Mouse (Mus musculus): ENCODE data around the gene Kcnb1. TPM values are rescaled to one million over a fixed set of nuclear protein-coding genes. Genes with fewer than 3 reads are reported as not detected.

Kcnb1 gene
- total and polyA plus RNA-seq, 3 experiments = 9.4 to 21.7 (median 14.8) TPM

DNA sequence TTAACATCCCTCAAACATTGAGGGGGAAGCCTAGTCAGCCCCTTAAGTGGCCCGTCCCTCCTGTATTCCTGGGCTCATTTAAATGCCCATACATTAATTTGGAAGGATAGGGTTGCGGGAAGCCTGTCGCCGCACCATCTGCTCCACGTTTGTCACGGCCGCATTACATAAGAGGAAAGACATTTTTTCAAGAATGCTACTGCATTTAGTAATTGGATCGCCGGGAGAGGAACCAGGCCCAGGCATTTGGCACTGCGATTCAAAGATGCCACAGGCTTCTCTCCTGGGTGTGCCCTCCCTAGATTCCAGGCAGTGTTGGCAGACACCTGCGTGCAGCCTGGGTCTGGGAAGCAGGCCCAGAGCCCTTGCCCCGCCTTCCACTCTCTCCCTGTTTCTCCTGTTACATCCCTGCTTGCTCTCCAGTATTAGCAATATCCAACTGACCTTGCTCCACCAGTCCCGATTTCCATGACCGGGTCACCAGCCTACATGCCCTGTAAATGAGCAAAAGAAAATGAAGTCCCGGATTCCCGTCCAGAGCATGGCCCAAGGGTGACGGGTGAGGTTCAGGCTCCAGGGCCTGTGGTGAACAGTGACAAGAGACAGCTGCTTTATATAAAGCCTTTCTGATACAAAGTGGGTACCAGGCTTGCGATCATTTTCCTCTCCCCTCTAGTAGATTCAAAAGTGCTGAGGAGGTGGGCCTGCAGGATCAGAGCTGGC, 110.3 kb downstream of the Kcnb1 start:
- DNase-seq = no peak

DNA sequence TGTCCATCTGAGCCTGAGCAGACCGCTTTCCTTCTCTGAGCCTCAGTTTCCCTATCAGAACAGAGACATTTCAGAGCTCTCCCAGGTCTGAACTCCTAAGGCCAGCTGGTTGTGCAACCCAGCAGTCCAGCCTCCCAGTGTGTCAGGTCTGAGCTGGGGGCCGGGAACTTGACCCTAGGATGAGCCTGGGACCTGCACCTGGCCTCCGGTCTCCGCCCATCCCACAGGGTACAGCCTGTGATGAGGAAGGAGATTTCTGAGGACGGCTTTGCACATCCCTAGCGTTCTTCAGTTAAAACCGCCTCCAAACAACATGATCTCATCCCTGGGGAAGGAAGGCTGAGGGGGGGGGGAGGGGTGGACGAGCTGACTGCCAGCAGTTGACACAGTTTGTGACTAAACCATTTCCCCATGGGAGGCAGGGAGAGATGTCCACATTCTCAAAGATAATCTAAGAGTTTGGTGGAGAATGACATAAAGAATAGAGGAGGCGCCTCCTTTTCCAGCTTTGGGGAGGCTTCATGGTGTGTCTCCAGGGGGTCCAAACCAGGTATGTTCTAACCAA, 110.9 kb downstream of the Kcnb1 start:
- no peak for DNase-seq

GRCm38 (mm10) chr2:167078486-167078885, 111.5 kb downstream of the Kcnb1 start:
- no peak for DNase-seq

DNA sequence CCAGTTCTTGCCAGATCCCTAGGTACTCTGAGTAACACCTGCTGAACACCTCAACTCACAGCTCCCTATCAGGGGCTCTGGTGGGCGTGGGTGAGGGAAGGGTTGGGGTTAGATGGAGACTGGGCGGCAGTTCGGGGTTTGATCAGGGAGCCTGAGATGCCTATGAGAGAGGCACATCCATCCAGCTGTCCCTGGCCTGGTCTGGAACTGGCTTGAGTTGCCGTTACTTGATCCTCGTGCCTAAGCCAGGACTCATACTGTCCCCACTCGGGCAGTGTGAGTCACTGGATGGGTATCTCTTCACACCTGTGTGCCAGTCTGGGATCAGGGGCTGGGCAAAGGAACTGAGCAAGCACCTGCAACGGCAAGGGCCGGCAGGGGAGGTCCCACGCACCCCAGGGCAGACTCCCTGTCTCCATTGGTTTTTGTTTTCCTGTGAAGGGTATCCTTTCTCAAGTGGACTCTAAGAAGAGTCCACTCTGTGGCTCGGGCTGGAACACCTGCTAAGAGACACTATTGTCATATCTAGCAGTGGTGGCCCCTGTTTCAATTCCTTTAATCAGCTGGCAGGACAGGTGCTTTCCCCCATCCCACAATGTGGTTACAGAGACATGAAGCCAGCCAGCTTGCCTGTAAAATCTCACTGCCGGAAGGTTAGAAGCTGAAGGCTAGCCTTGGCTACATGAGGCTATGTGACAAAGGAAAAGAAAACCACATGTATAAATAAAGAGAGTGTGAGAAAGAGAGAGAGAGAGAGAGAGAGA, 112.6 kb downstream of the Kcnb1 start:
- no peak for DNase-seq

- DNase-seq = no peak
These were observed 113.2 kb downstream of the Kcnb1 start for GRCm38 (mm10) chr2:167076759-167077158.

- no peak for DNase-seq
These were observed 113.6 kb downstream of the Kcnb1 start for GRCm38 (mm10) chr2:167076352-167076751.

DNA sequence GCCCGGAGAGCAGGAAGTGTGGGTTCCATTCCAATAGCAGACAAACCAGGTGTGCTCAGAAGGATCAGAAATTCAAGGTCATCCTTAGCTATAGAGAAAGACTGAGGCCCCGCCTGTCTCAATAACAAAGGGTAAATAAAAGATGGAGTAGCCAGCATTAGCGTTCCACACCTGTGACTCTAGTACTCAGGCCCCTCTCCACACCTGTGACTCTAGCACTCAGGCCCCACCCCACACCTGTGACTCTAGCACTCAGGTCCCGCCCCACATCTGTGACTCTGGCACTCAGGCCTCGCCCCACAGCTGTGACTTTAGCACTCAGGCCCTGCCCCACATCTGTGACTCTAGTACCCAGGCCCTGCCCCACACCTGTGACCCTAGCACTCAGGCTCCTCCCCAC, 115.4 kb downstream of the Kcnb1 start:
- DNase-seq = no peak

DNA sequence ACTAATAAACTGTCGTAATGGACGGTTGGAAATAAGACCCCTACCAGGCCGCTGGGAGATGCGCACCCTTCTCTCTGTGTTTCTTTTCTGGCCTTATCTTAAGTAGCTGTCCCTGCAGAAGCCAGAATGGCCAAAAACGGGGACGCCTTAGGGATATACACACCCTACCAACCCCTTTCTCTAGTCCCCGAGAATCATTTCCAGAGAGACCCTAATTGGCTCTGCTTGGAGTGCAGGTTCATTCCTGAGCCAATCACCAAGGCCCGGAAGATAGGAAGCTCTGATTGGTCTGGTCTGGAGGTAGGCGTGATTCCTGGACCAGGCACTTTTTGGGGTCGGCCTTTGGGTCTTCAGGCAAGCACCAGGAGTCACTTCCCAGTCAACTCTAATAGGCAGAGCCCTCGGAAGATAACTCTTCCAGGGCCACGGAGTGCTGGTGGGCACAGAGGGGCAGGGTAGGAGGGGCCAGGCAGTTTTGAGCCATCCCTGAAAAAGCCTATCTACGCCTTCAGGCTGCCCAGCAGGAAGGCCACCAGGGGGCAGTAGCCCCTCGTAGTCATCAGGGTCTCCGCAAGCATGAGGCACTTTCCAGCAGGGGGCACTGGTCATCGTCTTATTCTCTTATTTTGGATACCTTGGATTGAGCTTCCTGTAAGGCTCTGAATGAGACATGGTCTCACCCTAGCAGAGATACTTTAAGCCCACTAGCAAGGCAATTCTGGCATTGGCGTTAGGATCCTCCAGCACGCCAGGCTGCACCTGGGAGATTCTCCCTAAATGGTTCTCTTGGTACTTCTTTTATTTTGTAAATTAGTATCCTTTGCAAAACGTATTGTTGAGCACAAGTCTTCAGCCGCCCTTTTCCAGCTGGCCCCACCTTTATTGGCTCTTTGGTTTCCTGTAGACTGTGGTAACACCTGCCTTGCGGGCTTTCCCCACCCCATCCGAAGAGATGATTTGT, 118.0 kb downstream of the Kcnb1 start:
- peak; percentile 91 for DNase-seq

DNA sequence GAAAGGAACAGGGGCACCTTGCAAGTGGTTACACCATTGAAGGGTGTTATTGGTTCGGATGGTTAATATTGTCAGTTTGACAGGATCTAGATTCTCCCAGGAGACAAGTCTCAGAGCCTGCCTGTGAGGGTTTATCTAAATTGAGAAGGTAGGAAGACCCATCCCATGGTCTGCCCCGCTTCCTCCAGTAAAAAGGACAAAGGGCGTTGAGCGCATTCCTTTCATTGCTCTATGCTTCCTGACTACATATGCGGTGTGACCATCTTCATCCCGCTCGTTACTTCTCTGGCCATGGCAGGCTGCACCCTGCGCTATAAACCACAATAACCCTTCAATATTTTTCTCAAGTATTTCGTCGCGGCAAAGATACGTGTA, 118.7 kb downstream of the Kcnb1 start:
- no peak for DNase-seq

- DNase-seq = no peak
These were observed 119.6 kb downstream of the Kcnb1 start for GRCm38 (mm10) chr2:167070341-167070740.

GRCm38 (mm10) chr2:167067575-167067974, 122.4 kb downstream of the Kcnb1 start:
- DNase-seq = no peak

- DNase-seq = no peak
These were observed 123.1 kb downstream of the Kcnb1 start for GRCm38 (mm10) chr2:167066528-167067516.

DNA sequence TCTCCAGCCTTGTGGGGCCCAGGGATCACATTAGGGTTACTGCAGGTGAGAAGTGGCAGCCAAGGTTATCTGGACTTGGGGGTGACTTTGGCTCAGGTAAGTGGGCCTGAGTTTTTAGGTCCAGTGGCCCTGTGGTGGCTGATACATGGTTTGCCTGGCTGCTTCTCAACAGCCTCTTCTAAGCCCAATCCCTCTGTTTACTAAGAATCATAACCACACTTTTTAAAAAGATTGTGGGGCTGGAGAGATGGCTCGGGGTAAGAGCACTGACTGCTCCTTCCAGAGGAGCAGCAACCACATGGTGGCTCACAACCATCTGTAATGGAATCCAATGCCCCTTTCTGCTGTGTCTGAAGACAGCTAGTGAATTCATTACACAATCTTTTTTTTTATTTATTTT, 123.9 kb downstream of the Kcnb1 start:
- no peak for DNase-seq

DNA sequence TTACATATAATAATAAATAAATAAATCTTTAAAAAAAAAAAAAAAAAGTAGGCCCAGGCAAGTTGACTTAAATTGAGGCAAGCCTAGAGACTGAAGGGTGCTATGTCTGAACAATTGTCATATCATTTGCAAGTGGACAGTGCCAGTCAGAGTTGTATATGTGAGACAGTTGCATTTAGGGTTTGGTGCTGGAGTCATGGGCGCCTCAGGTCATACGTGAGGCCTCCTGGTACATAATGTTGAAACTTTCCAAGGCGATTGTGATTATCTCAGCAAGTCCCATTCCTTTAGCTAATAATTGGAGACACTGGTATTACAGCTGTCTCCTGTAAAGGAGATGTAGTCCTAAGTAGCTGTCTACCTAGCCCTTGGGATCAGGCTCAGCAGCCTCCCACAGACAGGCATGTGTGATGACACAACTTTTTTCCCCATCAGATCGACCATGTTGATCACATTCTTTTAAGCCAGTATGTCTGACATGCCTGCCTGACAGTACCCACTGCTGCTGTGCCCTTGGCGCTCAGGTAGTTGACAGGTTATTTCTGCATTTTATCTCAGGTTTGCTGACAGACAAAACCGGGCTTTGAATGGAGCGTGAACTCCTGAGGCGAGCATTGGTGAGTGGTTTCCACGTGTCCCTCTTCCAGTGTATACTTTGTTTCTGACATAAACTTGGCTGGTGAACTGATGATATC, 125.2 kb downstream of the Kcnb1 start:
- DNase-seq = no peak

GRCm38 (mm10) chr2:167063906-167064496, 126.0 kb downstream of the Kcnb1 start:
- no peak for DNase-seq

DNA sequence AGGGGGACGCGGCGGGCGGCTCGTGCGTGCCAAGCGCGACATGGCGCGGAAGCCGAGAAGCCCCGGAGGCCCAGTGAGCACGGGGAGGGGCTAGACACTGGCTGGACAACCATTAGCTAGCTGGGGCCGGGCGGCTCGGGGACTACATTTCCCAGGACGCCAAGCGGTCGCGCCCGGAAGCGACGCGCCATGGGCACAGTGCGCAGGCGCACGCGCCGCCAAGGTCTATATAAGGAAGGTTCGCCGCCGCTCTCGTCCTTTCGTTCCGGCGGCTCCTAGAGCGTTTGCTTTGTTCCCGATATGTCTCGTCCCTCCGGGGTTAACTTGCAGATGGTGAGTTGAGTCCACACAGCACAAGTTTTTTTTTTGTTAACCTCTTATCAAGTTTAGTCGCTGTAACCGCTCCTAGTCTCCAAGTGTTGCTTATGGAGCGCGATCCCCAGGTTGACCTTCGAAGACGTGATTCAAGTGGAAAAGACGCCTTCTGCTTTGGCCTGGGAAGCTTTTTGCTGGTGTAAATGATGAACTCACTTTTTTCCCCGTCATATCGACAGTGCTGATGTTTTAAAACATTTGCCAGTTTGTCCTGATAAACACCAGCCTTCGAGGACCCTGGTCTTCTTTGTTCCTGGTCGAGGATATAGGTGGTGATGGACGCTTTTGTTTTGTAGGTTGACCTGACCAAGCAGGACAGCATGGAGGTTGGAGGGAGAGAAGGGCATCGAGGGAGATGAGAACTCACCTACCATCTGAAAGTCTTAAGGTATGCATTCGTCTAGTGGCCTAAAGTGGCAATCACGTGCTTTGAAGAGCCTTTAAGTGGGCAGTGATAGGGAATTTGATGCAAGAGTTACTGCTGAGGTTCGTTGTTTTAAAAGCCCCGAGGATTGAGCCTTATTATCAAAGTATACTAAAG, 126.7 kb downstream of the Kcnb1 start, which contains the start of gene Znfx1:
Gene Znfx1, minus strand, starts transcription at position 51 of the 916 bp plus-strand sequence.
- peak; percentile 96 for DNase-seq

DNA sequence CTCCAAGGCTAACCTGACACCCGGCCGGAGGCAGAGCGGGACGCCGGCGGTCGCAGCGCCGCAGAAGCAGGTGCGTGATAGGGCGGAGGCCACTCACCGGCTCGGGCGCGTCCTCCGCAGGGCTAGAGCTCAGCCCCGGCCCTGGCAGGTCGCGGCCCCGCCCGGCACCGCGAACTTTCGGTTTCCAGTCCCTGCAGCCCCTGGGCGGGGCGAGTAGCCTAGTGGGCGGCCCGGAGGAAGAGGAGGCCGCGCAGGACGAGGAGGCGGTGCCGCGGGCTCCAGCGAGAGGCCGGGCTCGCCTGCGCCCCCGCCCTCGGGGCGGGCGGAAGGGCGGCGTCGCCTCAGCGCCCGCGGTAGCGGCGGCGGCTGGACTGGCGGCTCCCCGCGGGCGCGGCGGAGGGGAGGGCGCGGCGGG, 127.5 kb downstream of the Kcnb1 start:
- DNase-seq = peak; percentile 98

- DNase-seq = no peak
These were observed 128.4 kb downstream of the Kcnb1 start for GRCm38 (mm10) chr2:167061381-167062034.

Measured in adrenal gland, adult 2 months (tissue).